Mouse (Mus musculus): Measurements from ENCODE around the gene Susd6. TPM values are rescaled to one million over a fixed set of nuclear protein-coding genes. Genes with fewer than 3 reads are reported as not detected.

Gene Susd6
- total and polyA plus RNA-seq, 3 experiments: 7.8 to 11.0 (median 8.7) TPM

DNA sequence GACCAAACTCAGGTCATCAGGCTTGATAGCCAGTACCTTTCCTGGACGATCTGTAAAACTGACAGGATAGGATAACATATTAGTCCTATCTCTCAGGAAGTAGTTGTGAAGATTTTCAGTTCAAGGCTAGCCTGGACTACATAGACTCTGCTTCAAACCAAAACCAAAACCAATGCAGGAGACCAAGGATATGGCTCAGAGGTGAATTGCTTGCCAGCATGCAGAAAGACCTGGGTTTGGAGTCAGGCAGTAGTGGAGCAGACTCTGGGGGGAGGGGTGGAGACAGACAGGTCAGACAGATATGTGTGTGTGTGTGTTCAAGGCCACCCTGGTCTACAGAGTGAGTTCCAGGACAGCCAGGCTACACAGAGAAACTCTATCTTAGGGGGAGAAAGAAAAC lies 3.7 kb upstream of the Susd6 start:
- Histone ChIP-seq H3K9ac (ENCODE audit: insufficient read depth, low read depth) (no peak overlapping the region), H3K4me2 (ENCODE audit: insufficient read depth, low read depth, poor library complexity, severe bottlenecking) (no peak overlapping the region), H3K9me3 (replicated peaks; ENCODE audit: low read length) (no peaks in the 10 kb centered on the region), H3K27me3 (replicated peaks) (no peaks in the 10 kb centered on the region), H3K36me3 (replicated peaks in 1 of 2; ENCODE audit: control insufficient read depth in 1 of 2, insufficient read depth in 1 of 2, low read length in 1 of 2) (no peaks in the 10 kb centered on the region), H3K27ac (ENCODE audit: insufficient read depth, low read depth) (no peak overlapping the region), H3K4me3 (replicated peaks in 1 of 3; ENCODE audit: low read depth in 2 of 3, low read length in 2 of 3, poor library complexity in 1 of 3) (no peak overlapping the region), H3K4me1 (ENCODE audit: control insufficient read depth in 1 of 2, insufficient read depth in 2 of 2) (peaks cover 0 to 5% of the 10 kb centered on the region in 2 experiments; a peak in 2 of 4 replicates), H3K79me2 (replicated peaks; ENCODE audit: control insufficient read depth, extremely low read depth, insufficient read depth, poor library complexity, severe bottlenecking) (no peaks in the 10 kb centered on the region; the same call in 1 of the 2 replicates)
- dilution Hi-C loops (cut with MboI; ENCODE audit: extremely low pct_ligation_motif_present, extremely low pct_unique_long_range_greater_than_20kb, low sequenced_read_pairs) (no loop called here), in situ Hi-C loops (cut with MboI; ENCODE audit: low pct_ligation_motif_present, low pct_unique_long_range_greater_than_20kb, low sequenced_read_pairs) (loop anchor here (5.0 kb wide), 1 partner anchor 96 kb away; no protein-coding TSS in a partner anchor)
- DNase-seq (ENCODE audit: extremely low read depth): no peak
- TF ChIP-seq USF2 (conservative IDR thresholded peaks at IDR 0.05; ENCODE audit: low read depth, low read length) (no peak), PAX5 (IDR thresholded peaks at IDR 0.05; ENCODE audit: low read length) (no peak), MAX (IDR thresholded peaks at IDR 0.05; ENCODE audit: low read length) (no peak), ETS1 (conservative IDR thresholded peaks at IDR 0.05; ENCODE audit: low read depth, low read length) (no peak), MEF2A (IDR thresholded peaks at IDR 0.05; ENCODE audit: borderline replicate concordance, low read depth, low read length) (no peak), SIN3A (IDR thresholded peaks at IDR 0.05; ENCODE audit: low read length) (no peak), E2F4 (IDR thresholded peaks at IDR 0.05; ENCODE audit: insufficient replicate concordance, low read depth, low read length) (no peak), TCF12 (IDR thresholded peaks at IDR 0.05; ENCODE audit: low read depth, low read length) (no peak), RAD21 (IDR thresholded peaks at IDR 0.05; ENCODE audit: low read depth, low read length) (no peak), EP300 (IDR thresholded peaks at IDR 0.05; ENCODE audit: low read length) (no peak), IRF4 (IDR thresholded peaks at IDR 0.05; ENCODE audit: low read depth, low read length) (no peak)

DNA sequence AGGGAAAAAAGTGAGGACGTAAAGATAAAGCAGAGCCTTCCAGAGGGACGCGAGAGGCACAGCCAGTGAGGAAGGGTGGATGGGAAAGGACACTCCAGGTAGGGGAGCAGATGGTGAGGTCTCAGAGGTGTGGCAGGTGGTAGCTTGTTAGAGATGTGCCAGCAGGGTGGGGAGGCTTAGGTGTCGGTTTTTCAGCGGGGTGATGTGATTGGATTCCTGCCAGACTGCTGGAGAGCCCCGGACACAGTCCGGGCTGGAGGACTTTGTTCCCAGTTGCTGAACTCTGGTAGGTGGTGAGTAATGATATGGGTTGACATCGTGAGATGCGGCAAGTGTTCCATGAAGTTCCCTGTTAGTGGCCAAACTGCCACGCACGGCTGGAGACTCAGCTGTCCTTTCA lies 2.7 kb upstream of the Susd6 start:
- H3K4me2 ChIP-seq (ENCODE audit: insufficient read depth, low read depth, poor library complexity, severe bottlenecking): no peak overlapping the region
- H3K9me3 ChIP-seq (replicated peaks; ENCODE audit: low read length): no peaks in the 10 kb centered on the region
- no peak for TF ChIP-seq HCFC1 (IDR thresholded peaks at IDR 0.05; ENCODE audit: low read depth, low read length)
- TF ChIP-seq E2F4 (IDR thresholded peaks at IDR 0.05; ENCODE audit: insufficient replicate concordance, low read depth, low read length): no peak
- TF ChIP-seq POLR2AphosphoS2 (IDR thresholded peaks at IDR 0.05; ENCODE audit: low read depth, low read length): no peak
- no peak for TF ChIP-seq MXI1 (IDR thresholded peaks at IDR 0.05; ENCODE audit: low read depth, low read length)
- TF ChIP-seq JUND (conservative IDR thresholded peaks at IDR 0.05; ENCODE audit: low read depth, low read length): no peak
- no peak for TF ChIP-seq MAX (IDR thresholded peaks at IDR 0.05; ENCODE audit: low read length)
- TF ChIP-seq ELF1 (IDR thresholded peaks at IDR 0.05; ENCODE audit: low read depth, low read length): no peak
- TF ChIP-seq CHD1 (IDR thresholded peaks at IDR 0.05; ENCODE audit: low read depth, low read length): no peak
- TF ChIP-seq POLR2A (IDR thresholded peaks at IDR 0.05; ENCODE audit: low read depth, low read length): no peak
- TF ChIP-seq ZC3H11A (IDR thresholded peaks at IDR 0.05; ENCODE audit: low read depth, low read length): no peak
- TF ChIP-seq UBTF (IDR thresholded peaks at IDR 0.05; ENCODE audit: low read depth, low read length): no peak
- peaks cover 3% of the 10 kb centered on the region for H3K79me2 ChIP-seq (replicated peaks; ENCODE audit: control insufficient read depth, extremely low read depth, insufficient read depth, poor library complexity, severe bottlenecking)
- in situ Hi-C loops (cut with MboI; ENCODE audit: low pct_ligation_motif_present, low pct_unique_long_range_greater_than_20kb, low sequenced_read_pairs) (loop anchor here (5.0 kb wide), 1 partner anchor 95 kb away; no protein-coding TSS in a partner anchor), dilution Hi-C loops (cut with MboI; ENCODE audit: extremely low pct_ligation_motif_present, extremely low pct_unique_long_range_greater_than_20kb, low sequenced_read_pairs) (no loop called here)
- H3K27ac ChIP-seq (ENCODE audit: insufficient read depth, low read depth): no peak overlapping the region
- no peak overlapping the region for H3K9ac ChIP-seq (ENCODE audit: insufficient read depth, low read depth)
- no peak overlapping the region for H3K4me3 ChIP-seq (replicated peaks in 1 of 3; ENCODE audit: low read depth in 2 of 3, low read length in 2 of 3, poor library complexity in 1 of 3)
- DNase-seq (ENCODE audit: extremely low read depth): no peak
- H3K27me3 ChIP-seq (replicated peaks): no peaks in the 10 kb centered on the region
- no peaks in the 10 kb centered on the region for H3K36me3 ChIP-seq (replicated peaks in 1 of 2; ENCODE audit: control insufficient read depth in 1 of 2, insufficient read depth in 1 of 2, low read length in 1 of 2)
- peaks cover 2 to 12% of the 10 kb centered on the region in 2 experiments for H3K4me1 ChIP-seq (ENCODE audit: control insufficient read depth in 1 of 2, insufficient read depth in 2 of 2)

All from CH12.LX (cell line).